Mouse (Mus musculus): ENCODE results near the gene Zwilch. TPM values are rescaled to one million over a fixed set of nuclear protein-coding genes. Genes with fewer than 3 reads are reported as not detected.

Gene Zwilch
- polyA plus RNA-seq, 1 experiment from 2014 or later = 28.6 TPM

DNA sequence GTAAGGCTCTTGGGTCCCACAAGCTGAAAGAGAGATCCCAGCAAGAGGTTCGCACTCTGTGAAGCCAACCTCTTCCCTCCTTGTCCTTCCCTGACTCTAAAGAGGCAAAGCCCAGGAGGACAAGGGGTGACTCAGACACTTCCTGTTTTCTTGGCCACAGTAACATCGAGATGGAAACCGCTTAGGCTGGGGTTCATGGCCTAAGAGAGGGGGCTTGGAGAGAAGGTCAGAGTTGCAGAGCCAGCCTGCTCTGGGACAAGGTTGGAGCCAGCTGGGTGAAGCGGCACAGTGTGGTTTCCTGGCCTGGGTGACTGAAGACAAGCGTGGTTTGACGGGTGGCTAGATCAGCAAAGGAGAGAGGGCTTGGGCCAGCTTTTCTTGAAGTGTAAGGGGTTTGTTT lies 67.6 kb downstream of the Zwilch start:
- 66% methylated on average over 6 of the region's 6 CpGs for WGBS
- Histone ChIP-seq H3K9me3 (replicated peaks) (0 out of 2 replicates have a peak, but pooled peaks cover 2% of the 10 kb centered on the region), H3K9ac (no peak overlapping the region), H3K4me1 (replicated peaks) (peaks cover 10% of the 10 kb centered on the region; the same call in 1 of the 2 replicates), H3K36me3 (no peaks in the 10 kb centered on the region), H3K27ac (ENCODE audit: poor library complexity, severe bottlenecking) (no peak overlapping the region), H3K4me2 (no peak overlapping the region), H3K27me3 (replicated peaks) (no peaks in the 10 kb centered on the region), H3K4me3 (no peak overlapping the region)
- peak; percentile 33; the same call in 1 of the 2 replicates for ATAC-seq (ENCODE audit: insufficient number of reproducible peaks, low FRiP score)

DNA sequence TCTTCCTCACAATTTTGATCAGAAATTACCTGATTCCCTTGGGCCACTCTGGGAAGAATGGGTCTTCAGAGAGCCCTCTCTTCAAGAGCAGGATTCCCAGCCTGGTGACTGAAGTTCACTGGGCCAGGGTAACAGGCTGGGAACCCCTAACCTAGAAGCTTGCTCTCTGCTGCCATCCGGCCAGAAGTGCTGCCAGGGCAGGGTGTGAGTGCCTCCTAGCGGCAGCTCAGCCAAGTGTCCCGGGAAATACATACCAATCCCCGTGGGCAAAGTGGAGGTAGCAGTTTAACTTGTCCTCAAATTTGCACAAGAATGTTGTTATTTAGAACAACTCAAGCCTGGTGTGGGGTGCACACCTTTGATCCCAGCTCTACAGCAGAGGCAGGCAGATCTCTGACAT lies 72.5 kb downstream of the Zwilch start:
- WGBS = 4% methylated on average over 4 of the region's 4 CpGs
- ATAC-seq (ENCODE audit: insufficient number of reproducible peaks, low FRiP score) = no peak
- Histone ChIP-seq H3K4me2 (no peak overlapping the region), H3K9me3 (replicated peaks) (no peaks in the 10 kb centered on the region), H3K36me3 (no peaks in the 10 kb centered on the region), H3K4me1 (replicated peaks) (peaks cover 11% of the 10 kb centered on the region; the same call in 1 of the 2 replicates), H3K27me3 (replicated peaks) (no peaks in the 10 kb centered on the region), H3K9ac (no peak overlapping the region), H3K27ac (ENCODE audit: poor library complexity, severe bottlenecking) (no peak overlapping the region), H3K4me3 (no peak overlapping the region)

DNA sequence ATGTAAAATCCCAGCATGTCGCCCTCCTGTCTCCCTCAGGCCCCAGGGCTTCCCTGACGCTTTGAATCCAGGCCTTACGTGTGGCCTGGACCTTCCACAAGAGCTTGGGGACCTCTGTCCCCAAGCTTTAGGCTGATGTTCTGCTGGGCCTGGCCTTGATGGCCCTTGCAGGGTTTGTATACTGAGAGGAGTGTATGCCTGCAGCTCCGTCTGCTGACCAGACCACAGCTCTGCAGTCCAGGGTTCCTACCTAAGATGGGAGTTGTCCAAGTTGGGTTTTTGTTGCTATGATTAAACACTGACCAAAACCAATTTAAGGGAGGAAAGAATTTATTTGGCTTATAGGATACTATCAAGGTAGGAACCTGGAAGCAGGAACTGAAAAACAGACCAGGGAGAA lies 74.6 kb downstream of the Zwilch start:
- Histone ChIP-seq H3K9ac (no peak overlapping the region), H3K36me3 (no peaks in the 10 kb centered on the region), H3K27me3 (replicated peaks) (no peaks in the 10 kb centered on the region), H3K4me2 (no peak overlapping the region), H3K4me3 (no peak overlapping the region), H3K27ac (ENCODE audit: poor library complexity, severe bottlenecking) (no peak overlapping the region), H3K4me1 (replicated peaks) (peaks cover 22% of the 10 kb centered on the region), H3K9me3 (replicated peaks) (no peaks in the 10 kb centered on the region)
- no peak for ATAC-seq (ENCODE audit: insufficient number of reproducible peaks, low FRiP score)
- WGBS = 51% methylated on average over 4 of the region's 4 CpGs

DNA sequence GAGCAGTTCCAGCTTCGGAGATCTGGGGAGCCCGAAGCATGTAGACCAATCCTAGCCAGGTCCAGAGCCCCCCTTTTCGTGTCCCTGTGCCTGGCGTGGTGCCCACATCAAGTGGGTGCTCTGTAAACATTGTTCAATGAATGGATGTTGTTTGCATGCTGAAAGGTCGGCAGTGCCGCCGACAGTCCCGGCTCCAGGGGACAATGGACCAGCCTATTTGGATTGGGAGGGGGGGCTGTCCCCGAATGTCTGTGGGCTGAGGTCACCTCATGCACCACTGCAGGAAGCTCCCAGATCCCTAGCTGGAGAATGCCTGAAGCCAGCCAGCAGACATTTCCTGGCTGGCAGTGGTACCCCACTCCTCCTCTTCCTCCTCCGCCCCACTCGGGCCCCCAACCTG lies 78.8 kb downstream of the Zwilch start:
- WGBS = 51% methylated on average over 11 of the region's 11 CpGs
- H3K27ac ChIP-seq (ENCODE audit: poor library complexity, severe bottlenecking) = peak overlapping the region; percentile 71
- no peak overlapping the region for H3K4me2 ChIP-seq
- H3K4me3 ChIP-seq = no peak overlapping the region
- peaks cover 33% of the 10 kb centered on the region for H3K4me1 ChIP-seq (replicated peaks)
- H3K27me3 ChIP-seq (replicated peaks) = no peaks in the 10 kb centered on the region
- peak; percentile 54; the same call in 1 of the 2 replicates for ATAC-seq (ENCODE audit: insufficient number of reproducible peaks, low FRiP score)
- no peaks in the 10 kb centered on the region for H3K9me3 ChIP-seq (replicated peaks)
- no peak overlapping the region for H3K9ac ChIP-seq
- H3K36me3 ChIP-seq = no peaks in the 10 kb centered on the region

- H3K9ac ChIP-seq = no peak overlapping the region; the same call in 1 of the 2 replicates
- no peaks in the 10 kb centered on the region for H3K9me3 ChIP-seq (replicated peaks)
- no peaks in the 10 kb centered on the region for H3K36me3 ChIP-seq
- H3K4me2 ChIP-seq = no peak overlapping the region
- H3K27me3 ChIP-seq (replicated peaks) = no peaks in the 10 kb centered on the region
- H3K4me1 ChIP-seq (replicated peaks) = peaks cover 63% of the 10 kb centered on the region
- no peak for ATAC-seq (ENCODE audit: insufficient number of reproducible peaks, low FRiP score)
- peak overlapping the region; percentile 71 for H3K27ac ChIP-seq (ENCODE audit: poor library complexity, severe bottlenecking)
- WGBS = 60% methylated on average over 12 of the region's 12 CpGs
- no peak overlapping the region for H3K4me3 ChIP-seq
Measured at GRCm38 (mm10) chr9:64089004-64089403, 83.9 kb downstream of the Zwilch start.

- Histone ChIP-seq H3K4me2 (no peak overlapping the region), H3K36me3 (no peaks in the 10 kb centered on the region), H3K27me3 (replicated peaks) (no peaks in the 10 kb centered on the region), H3K4me3 (no peak overlapping the region), H3K9ac (no peak overlapping the region; the same call in 1 of the 2 replicates), H3K9me3 (replicated peaks) (no peaks in the 10 kb centered on the region), H3K27ac (ENCODE audit: poor library complexity, severe bottlenecking) (peak overlapping the region; percentile 71), H3K4me1 (replicated peaks) (peaks cover 63% of the 10 kb centered on the region)
- 85% methylated on average over 7 of the region's 7 CpGs for whole genome bisulfite sequencing
- no peak for ATAC-seq (ENCODE audit: insufficient number of reproducible peaks, low FRiP score)
Measured at GRCm38 (mm10) chr9:64088346-64088745, 84.6 kb downstream of the Zwilch start.

GRCm38 (mm10) chr9:64087461-64088235 lies 85.3 kb downstream of the Zwilch start:
- peaks cover 61% of the 10 kb centered on the region for H3K4me1 ChIP-seq (replicated peaks)
- ATAC-seq (ENCODE audit: insufficient number of reproducible peaks, low FRiP score) = peak; percentile 12; the same call in 1 of the 2 replicates
- WGBS = 38% methylated on average over 5 of the region's 5 CpGs

More at GRCm38 (mm10) chr9:64087461-64088235, 85.3 kb downstream of the Zwilch start:
- H3K27ac ChIP-seq (ENCODE audit: poor library complexity, severe bottlenecking) = peak overlapping the region; percentile 96
- H3K9ac ChIP-seq = peak overlapping the region; percentile 46; the same call in 1 of the 2 replicates
- H3K36me3 ChIP-seq = no peaks in the 10 kb centered on the region
- H3K9me3 ChIP-seq (replicated peaks) = no peaks in the 10 kb centered on the region
- no peak overlapping the region for H3K4me2 ChIP-seq
- no peaks in the 10 kb centered on the region for H3K27me3 ChIP-seq (replicated peaks)
- no peak overlapping the region for H3K4me3 ChIP-seq

Other genes with a start within 250 kb of the Zwilch start
- gene Smad6, start 151.0 kb downstream of the Zwilch start, polyA plus RNA-seq (2016; fragmentation: Nextera tagmentation; extraction: Ambion mirVana) = 56.2 and 62.8 TPM in 2 replicates
- 0.14 TPM in 1 of 2 replicates, not detected in the other for gene Lctl, start 56.0 kb downstream of the Zwilch start, polyA plus RNA-seq (2016; fragmentation: Nextera tagmentation; extraction: Ambion mirVana)
- 801 and 832 TPM in 2 replicates for gene Rpl4, start 271 bp upstream of the Zwilch start, polyA plus RNA-seq (2016; fragmentation: Nextera tagmentation; extraction: Ambion mirVana)
- 21.9 and 23.0 TPM in 2 replicates for gene Snapc5, start 6.2 kb upstream of the Zwilch start, polyA plus RNA-seq (2016; fragmentation: Nextera tagmentation; extraction: Ambion mirVana)
- gene Uchl4, start 62.1 kb upstream of the Zwilch start, polyA plus RNA-seq (2016; fragmentation: Nextera tagmentation; extraction: Ambion mirVana) = 2.7 and 2.8 TPM in 2 replicates
- gene Map2k1, start 80.5 kb upstream of the Zwilch start, polyA plus RNA-seq (2016; fragmentation: Nextera tagmentation; extraction: Ambion mirVana) = 99.7 and 100 TPM in 2 replicates
- 130 and 133 TPM in 2 replicates for gene Tipin, start 108.5 kb upstream of the Zwilch start, polyA plus RNA-seq (2016; fragmentation: Nextera tagmentation; extraction: Ambion mirVana)
- 21.2 and 24.3 TPM in 2 replicates for gene Dis3l, start 168.2 kb upstream of the Zwilch start, polyA plus RNA-seq (2016; fragmentation: Nextera tagmentation; extraction: Ambion mirVana)
- gene Megf11, start 212.5 kb upstream of the Zwilch start, polyA plus RNA-seq (2016; fragmentation: Nextera tagmentation; extraction: Ambion mirVana) = 0.37 and 0.65 TPM in 2 replicates

Data from heart, embryonic 12.5 days (tissue).